Mouse (Mus musculus): ENCODE measurements around the gene Gm9821. TPM values are rescaled to one million over a fixed set of nuclear protein-coding genes. Genes with fewer than 3 reads are reported as not detected.
A peak's percentile ranks its signal among the peaks of the same experiment; 100 is the strongest.

Gene Gm9821
- total RNA-seq, 2 experiments from 2014 or later: not detected

DNA sequence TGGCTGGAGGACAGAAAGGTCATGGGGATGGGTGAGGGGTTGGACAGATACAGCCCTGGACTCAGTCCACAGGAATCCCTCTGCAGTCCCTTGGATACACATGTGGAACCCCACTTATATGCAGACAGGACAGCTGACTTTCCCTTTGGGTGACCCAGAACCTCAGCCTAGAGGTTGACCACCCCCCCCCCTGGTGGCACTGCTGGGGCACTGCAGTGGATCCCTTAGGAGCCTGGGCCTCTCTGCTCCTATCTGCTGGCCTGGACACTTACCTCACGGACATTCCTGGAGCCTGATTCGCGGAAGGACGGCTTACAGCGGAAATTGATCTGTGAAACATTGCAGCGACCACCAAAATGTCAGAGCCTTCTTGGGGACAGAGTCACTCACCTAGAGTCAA, 3.1 kb upstream of the Gm9821 start:
- peak; percentile 5 for DNase-seq
- intact Hi-C loops (cut with DNase I; ENCODE audit: low total_unique reads): no loop called here

DNA sequence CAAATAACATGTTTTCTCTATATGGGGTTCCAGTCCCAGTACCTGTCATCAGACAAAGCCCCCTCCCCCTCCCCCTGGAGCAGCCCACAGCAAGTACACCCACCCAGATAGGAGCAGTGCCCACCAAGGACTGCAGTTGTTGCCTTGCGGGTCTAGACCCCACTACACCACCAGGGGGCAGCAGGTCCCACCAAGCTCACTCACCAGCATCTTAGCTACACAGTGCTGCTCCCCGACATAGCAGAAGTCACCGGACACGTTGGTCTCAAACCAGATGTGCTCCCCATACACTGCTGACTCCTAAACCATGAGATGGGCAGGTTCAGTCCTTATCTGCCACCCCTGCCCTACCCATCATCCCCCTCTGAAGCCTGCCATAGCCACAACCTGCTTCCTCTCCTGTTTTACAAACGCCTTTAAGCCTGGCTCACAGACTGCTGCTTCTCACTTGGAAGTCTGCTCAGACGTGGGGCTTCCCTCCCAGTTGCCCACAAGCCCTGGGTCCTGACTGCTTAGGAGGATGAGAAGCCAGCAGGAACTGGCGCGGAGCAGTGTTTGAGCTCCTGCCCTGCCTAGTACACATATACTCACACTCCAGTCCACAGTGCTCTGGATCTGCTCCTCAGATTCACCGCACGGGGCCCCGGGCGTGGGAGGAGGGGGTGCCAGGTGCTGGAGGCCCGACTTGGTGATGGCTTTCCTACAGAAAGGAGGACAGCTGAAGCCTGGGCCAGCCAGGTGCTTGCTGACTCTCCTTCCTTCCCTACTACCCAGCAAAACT, 1.1 kb upstream of the Gm9821 start:
- peak; percentile 78 for DNase-seq
- intact Hi-C loops (cut with DNase I; ENCODE audit: low total_unique reads): loop anchor here (2.0 kb wide), 1 partner anchor 16 kb away; no protein-coding TSS in a partner anchor

DNA sequence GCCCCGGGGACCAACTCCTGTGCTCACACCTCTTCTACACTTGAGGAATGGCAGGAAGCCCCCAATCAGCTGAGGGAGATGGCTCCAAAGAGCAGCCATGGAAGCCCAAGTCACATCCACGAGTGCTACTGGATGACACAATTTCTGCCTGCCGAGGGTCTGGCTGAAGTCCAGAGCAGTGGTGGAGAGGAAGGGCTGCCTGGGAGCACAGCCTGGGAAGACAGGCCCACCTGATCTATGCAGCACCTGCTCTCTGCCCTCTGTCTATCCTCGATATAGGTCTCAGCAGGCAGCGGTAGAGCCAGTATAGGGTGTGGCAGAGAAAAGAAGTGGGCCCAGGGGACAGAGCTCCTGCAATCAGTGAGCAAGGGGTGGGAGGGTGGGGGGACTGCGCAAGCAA, 1.3 kb downstream of the Gm9821 start:
- DNase-seq: peak; percentile 56
- intact Hi-C loops (cut with DNase I; ENCODE audit: low total_unique reads): no loop called here

DNA sequence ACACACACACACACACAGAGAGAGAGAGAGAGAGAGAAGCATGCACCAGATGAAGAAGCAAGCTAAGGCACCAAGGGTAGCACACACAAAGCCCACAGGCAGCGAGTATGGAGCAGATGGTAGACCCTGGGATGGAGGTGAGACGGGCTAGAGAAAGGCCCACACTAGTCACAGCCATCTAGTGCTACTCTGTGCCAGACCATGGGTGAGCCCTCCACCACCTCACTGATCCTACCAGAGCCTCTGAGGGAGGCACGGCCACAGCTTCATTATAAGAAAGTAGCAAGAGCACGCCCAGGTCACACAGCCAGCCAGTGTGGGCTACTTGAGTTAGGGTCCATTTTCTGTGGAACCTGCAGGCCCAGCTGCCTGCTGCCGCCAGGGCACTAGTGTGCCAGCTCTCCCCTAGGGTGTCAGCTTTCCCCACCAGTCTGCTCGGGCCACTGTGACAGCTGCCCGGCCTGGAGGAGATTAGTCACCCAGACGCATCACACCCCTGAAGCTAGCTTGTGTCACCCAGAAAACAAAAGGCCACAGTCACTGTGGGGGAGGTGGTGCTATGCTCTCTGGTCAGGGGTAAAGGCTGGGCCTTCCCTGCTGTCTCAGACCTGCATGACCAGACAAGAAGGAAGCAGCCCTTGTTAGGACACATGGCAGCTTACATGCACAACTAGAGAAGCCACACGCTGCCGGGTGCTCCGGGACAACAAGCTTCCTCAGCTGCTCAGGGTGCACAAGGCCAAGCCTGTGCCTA, 2.1 kb downstream of the Gm9821 start:
- DNase-seq: peak; percentile 77
- intact Hi-C loops (cut with DNase I; ENCODE audit: low total_unique reads): no loop called here

DNA sequence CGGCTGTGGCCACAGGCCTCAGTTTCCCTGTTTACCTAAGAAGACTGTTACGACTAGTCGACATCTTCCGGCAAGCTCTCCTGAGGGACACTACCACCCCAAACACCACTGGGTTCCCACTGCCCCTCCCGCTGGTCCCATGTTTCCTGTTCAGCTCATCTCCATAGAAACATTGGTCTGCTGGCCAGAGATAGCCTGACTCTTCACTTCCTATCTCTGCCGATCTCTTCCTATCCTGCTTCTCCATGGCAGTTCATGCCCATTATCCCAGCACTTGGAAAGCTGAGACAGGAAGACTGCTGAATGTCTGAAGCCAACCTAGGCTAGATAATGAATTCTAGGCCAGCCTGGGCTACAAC, 2.6 kb downstream of the Gm9821 start:
- peak; percentile 19 for DNase-seq
- intact Hi-C loops (cut with DNase I; ENCODE audit: low total_unique reads): no loop called here

DNA sequence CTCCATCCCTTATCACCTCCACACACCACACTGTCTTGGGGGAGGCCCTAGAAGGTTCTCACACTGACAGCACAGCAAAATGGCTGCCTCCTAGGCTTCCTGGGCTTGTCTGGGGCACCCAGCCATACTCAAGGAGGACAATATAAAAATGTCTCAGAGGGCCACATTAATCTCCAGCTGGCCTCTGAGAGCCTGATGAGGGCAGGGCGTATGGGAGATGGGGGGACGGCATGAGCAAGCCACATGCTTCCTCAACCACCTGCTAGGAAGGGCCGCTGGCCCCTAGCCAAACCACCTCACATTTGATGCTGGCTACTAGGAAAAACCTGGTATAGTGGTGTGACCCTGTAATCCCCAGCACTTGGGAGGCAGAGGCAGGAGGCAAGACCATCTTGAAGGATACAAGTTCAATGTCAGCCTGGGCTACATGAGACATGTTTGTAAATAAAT, 3.3 kb downstream of the Gm9821 start:
- intact Hi-C loops (cut with DNase I; ENCODE audit: low total_unique reads): no loop called here
- DNase-seq: peak; percentile 37

DNA sequence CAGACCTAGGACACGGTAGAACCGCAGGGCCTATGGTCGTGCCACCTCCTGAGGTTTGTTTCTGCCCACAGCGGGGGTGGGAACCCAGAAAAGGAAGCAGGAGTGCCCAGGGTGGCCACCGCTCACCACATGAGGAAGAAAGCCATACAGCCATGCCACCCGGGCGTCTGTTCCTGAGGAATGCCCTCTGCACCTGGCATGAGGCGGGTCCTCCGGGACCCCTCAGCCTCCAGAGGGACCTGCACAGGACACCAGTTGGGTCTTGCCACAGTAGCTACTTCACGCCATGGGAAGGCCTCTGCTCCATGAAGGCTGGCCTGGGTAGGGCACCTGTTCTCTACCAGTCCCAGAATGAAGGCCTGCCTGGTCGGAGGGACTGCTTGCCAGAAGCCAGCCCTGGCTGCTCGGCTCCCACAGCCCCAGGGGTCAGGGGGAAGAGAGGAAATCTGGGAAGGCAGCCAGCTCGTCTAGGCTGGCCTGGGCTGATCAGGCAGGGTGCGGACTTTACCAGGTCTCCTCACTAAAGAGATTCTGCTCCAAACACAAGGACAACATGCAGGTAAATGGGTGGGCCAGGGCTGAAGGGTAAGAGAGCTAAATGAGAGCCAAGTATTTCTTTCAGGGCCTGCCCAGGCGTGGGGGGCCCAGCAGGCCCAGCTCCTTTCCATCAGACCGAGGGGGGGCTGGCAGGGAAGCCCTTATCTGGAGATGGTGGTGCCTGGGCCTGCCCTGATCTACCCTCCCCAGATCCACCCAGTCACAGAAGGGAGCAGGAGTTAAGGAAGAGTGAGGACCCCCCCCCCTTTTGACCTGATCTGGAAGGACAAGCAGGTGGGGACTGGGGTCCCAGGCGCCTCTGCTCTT, 4.1 kb downstream of the Gm9821 start:
- peak; percentile 71 for DNase-seq
- intact Hi-C loops (cut with DNase I; ENCODE audit: low total_unique reads): no loop called here

DNA sequence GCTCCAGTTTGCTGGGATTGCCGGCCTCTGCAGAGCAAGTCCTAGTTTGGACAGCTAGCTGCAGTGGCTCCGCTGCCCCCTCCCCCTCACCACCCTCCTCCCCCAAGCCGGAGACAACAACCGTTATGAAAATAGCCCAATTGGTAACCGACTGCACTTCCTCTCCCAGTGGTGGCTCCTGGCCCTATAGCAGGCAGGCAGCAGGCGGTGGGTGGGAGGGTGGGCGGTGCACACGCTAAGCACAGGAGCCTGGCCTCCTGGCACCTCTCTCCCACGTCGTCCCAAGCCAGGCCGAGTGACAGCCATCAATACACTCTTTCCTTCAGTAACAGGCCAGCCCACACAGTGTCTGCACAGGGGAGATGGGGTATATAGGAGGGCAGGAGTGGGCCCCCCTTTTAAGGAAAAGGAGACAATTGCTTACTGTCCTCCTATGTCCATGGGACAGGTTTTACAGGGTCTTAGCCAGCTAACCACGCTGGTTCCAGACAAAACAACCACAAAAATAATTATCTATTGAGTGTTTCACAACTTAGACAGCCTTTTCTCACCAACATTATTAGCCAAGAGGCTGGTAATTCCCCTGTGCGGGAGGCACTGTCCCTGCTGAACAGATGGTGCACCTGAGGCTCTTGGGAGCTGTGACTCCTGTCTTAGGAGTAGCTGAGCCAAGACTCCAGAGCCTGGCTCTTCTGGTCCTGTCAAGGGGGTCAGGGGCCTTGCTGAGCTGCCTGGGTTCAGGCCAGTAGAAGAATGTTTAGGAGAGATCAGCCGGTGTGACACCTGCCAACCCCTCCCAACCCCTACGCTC, 5.0 kb downstream of the Gm9821 start:
- DNase-seq: peak; percentile 63
- intact Hi-C loops (cut with DNase I; ENCODE audit: low total_unique reads): no loop called here

DNA sequence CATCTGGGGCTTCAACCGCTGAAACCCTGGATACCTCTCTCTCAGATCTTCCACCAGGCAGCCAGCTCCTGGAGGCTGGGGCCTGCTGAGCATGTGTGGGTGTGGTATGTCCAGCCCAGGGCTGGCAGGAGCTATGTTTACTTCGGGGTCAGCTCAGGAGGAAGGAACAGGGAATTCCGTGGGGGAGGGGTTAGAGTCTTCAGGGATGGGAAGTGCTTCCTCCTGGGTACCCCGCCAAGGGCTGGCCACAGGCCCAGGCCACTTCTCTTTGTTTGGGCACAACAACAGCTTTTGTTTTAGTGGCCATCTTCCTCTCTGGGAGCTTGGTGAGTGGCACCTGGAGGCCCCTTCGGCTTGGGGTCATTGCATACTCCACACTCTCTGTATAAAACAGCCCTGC, 8.3 kb downstream of the Gm9821 start:
- intact Hi-C loops (cut with DNase I; ENCODE audit: low total_unique reads): no loop called here
- DNase-seq: peak; percentile 61

DNA sequence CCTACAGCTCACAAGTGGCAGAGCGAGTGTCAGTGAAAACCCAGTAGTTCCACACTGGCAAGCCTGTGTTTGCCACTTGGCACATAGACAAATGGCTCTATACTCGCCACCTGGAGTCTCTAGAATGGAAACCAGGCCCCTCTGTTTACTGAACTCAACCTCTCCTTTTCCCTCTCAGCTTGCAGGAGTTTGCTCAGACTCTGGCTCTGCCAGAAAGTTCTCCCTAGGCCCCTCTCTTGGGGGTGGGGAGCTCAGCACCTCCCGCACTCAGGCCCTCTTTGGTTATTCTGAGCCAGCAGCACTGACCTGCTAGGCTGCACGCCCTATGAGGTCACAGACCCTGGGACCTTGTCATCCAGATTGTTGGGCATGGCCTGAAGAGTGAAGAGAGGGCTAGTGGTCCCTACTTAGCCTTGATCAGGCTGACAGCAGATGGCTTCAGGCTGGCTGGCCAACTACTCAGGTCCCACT, 9.7 kb downstream of the Gm9821 start:
- DNase-seq: no peak
- intact Hi-C loops (cut with DNase I; ENCODE audit: low total_unique reads): no loop called here

DNA sequence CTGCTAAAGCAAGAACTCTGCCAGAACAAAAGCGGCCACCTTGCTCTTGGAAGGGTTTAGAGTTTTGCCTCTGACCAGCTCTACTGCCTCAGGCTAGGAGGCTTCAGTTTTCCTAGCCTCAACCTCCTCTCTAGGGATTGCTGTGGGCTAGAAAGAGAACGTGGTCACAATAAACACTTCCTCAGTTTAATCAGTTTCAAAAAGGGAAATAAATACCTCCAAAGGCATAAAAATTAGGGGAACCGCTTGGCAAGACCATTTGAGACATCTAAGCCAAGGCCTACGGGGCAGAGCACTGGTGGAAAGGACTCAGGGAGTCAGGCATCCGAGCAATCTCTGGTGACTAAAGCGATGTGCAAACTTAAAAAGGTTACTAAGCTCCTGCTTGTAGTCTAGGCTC, 10.4 kb downstream of the Gm9821 start:
- intact Hi-C loops (cut with DNase I; ENCODE audit: low total_unique reads): no loop called here
- DNase-seq: no peak

DNA sequence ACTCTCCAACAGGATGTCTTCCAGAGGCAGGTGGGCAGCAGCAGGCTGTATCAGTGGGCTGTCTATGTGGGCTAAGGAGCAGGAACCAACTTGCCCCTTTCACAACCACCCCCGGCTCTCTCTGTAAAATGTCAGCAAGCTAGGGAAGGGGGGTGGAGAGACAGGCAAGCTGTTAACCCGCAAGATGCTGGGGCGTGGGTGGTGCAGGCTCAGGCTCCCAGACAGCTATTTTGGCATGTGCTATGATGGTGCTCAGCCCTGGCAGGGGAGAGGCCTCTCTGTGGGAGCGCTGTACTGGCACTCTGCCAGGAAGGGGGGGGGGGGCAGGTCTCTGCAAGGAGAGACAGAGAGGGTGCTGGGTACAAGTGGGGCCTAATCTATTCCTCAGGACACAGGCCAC, 11.6 kb downstream of the Gm9821 start:
- DNase-seq: no peak
- intact Hi-C loops (cut with DNase I; ENCODE audit: low total_unique reads): no loop called here

DNA sequence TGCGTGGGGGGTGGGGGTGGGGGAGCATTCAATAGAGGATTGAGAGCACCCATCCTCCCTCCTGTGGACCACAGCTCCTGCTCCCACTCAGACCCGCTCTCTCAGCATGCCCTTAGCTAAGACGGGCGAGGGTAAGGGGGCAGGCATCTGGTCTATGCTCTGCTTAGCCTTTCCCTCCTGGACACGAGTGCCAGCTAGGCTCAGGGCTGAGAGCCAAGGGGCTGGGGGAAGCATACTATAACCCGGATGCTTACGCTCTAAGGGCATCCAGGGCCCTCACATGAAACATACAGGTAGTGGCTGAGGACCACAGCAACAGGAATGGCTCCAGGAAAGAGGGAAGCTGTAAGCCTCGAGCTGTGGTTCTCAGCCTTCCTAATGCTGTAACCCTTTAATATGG, 12.5 kb downstream of the Gm9821 start:
- intact Hi-C loops (cut with DNase I; ENCODE audit: low total_unique reads): no loop called here

DNA sequence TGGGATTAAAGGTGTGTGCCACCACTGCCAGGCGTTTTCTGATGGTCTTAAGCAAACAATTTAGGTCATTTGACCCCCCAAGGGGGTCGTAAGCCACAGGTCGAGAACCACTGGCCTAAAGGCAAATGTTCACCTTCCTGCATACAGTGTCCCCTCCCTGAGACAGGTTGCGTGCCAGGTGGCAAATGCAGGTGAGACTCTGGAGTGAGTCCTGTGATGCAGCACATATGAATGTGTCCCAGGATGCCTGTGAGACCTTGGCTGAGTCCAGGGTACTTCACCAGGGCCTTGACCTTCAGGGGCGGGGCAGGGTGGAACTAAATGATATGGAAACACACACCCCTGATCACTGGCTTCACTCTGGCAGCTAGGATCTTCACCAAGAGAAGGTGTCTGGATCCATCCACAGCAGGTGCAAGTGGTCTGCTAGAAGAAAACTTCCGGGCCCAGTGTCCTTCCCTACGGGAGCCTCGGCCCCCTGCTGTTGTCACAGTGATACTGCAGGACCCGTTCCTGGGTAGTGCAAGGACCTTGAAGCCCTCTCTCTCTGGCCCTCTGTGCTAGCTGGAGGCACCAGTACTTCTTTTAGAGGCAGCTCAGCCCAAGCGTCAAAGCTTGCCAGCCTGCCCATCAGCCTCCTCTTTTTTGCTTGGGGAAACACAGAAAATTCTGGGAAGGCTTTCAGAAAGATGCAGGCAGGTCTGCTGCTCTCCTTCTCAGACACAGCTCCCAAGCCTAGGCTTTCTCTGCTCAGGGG, 13.4 kb downstream of the Gm9821 start:
- intact Hi-C loops (cut with DNase I; ENCODE audit: low total_unique reads): no loop called here
- peak; percentile 65 for DNase-seq

More for the DNA sequence above, 12.5 kb downstream of the Gm9821 start:
- no peak for DNase-seq

DNA sequence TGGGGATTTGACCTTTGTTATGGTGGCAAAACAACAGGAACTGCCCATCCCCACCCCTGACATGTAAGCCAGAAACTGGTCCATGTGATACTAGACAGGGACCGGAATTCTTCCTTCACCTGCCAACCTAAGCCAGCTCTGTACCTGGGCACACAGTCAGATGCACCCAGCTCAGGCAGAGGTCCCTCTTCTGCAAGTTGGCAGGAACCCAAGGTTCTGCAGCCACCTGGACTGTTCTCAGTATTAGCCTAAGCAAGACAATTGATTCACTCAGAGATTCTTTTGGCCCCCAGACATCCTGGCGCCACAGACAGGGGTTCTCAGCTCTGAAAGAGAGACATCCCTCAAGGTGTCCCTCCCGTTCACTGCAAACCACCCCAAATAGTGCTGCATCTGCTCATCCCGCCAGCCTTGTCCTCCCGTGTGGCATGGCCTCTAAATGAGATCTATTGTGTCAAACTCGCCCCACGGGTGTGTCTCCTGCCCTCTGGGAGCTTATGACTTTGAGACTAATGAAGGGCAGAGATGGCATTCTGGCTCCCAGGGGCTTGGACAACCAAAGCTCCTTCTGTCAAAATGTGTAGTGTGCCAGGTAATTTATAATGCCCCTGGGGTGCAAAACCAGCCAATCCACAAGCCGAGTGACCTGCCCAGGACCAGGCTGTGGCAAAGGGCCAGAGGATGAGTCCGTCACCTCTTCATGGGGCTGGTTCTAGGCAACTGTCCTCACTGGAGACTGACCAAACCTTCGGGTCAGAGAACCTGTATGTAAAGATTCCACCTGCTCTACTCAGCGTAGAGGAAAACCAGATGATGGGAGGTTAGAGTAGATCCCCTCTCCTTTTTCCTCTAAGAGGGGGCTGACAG, 14.3 kb downstream of the Gm9821 start:
- DNase-seq: no peak
- intact Hi-C loops (cut with DNase I; ENCODE audit: low total_unique reads): loop anchor here (2.0 kb wide), 1 partner anchor 15 kb away; the partner anchor contains the start of gene Gm9821

DNA sequence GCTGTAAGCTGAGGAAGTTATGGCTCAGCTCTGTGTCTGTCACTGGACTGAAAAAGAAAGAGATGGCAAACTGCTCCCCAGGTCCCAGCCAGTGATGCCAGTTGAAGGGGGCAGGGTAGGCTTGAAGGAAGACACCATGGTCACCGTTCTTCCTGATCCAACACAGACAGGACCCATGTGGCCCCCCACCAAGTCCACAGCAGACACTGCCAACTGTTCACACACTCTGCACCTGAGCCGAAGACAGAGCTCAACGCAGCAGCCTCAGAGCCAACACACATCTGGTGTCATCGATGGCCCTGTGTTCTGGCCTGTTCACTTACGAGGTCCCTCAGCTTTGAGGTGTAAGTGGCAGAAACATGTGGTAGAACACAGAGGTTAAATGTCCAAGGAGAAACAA, 15.0 kb downstream of the Gm9821 start:
- intact Hi-C loops (cut with DNase I; ENCODE audit: low total_unique reads): loop anchor here (2.0 kb wide), 1 partner anchor 16 kb away; the partner anchor contains the start of gene Gm9821
- no peak for DNase-seq

Data from gastrocnemius, postnatal 14 days (tissue).